Mouse (Mus musculus): ENCODE results near the gene Tfap4.

- TF ChIP-seq CTCF (IDR thresholded peaks at IDR 0.05; ENCODE audit: low read depth, low read length), result no peak
- TF ChIP-seq POLR2A (IDR thresholded peaks at IDR 0.05; ENCODE audit: insufficient read depth, low read length), result no peak
- no peak for TF ChIP-seq EP300 (IDR thresholded peaks at IDR 0.05; ENCODE audit: insufficient read depth, low read depth, low read length)
Observed at GRCm38 (mm10) chr16:4519825-4520224, 39.8 kb downstream of the Tfap4 start.
